Mouse (Mus musculus) erythroblast, embryonic 14.5 days (primary cell): ENCODE data around the gene Tuft1.

Experiments
- GATA1 ChIP-seq: IDR thresholded peaks from 2 replicates; pipeline ENCODE4 v1.6.1; 2012; ENCODE audit warnings: low read length, inconsistent platforms, mixed read lengths
- TAL1 ChIP-seq: IDR thresholded peaks from 3 replicates; pipeline ENCODE4 v1.6.1; 2012; ENCODE audit warnings: low read length, inconsistent platforms, mixed read lengths

GRCm38 (mm10) chr3:94563163-94563562 lies 95.5 kb downstream of the Tuft1 start:
- TF ChIP-seq GATA1: no peak
- no peak for TF ChIP-seq TAL1
